Mouse (Mus musculus): Measurements from ENCODE around the gene Evi5. TPM values are rescaled to one million over a fixed set of nuclear protein-coding genes. Genes with fewer than 3 reads are reported as not detected.

Gene Evi5
- polyA plus RNA-seq, 1 experiment from 2014 or later, result 57.5 TPM

DNA sequence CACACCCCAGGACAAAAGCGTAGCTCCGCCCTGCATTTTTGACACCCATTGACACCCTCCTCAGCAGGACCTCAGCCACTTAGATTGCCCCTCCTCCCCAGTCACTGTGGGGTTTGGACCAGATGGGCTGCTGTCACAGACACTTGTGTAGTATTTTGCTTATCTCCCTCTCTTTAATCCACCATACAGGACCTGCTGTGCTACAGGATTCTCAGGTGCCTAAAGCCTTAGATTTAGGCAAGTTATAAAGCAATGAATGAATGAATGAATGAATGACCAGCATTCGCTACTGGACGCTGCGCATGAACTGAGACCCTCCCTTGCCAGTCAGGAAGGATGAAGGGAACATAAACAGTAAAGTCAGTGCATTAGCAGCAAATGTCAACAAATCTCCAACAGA is 154.4 kb downstream of the Evi5 start:
- 2% methylated on average over 5 of the region's 5 CpGs for WGBS
- Histone ChIP-seq H3K4me1 (replicated peaks; ENCODE audit: control insufficient read depth, insufficient read depth, low read length) (peaks cover 45% of the 10 kb centered on the region), H3K27ac (ENCODE audit: low read length) (no peak overlapping the region), H3K4me3 (ENCODE audit: low read length) (no peak overlapping the region), H3K9me3 (ENCODE audit: control insufficient read depth, low read length) (no peaks in the 10 kb centered on the region), H3K4me2 (ENCODE audit: low read depth, low read length) (peak overlapping the region; percentile 56), H3K36me3 (ENCODE audit: control insufficient read depth, insufficient read depth, low read length) (no peaks in the 10 kb centered on the region), H3K9ac (ENCODE audit: low read length) (no peak overlapping the region), H3K27me3 (ENCODE audit: control insufficient read depth, insufficient read depth, low read depth, low read length) (peaks cover 66% of the 10 kb centered on the region)
- peak; percentile 26; the same call in 1 of the 2 replicates for ATAC-seq (ENCODE audit: low read depth)

DNA sequence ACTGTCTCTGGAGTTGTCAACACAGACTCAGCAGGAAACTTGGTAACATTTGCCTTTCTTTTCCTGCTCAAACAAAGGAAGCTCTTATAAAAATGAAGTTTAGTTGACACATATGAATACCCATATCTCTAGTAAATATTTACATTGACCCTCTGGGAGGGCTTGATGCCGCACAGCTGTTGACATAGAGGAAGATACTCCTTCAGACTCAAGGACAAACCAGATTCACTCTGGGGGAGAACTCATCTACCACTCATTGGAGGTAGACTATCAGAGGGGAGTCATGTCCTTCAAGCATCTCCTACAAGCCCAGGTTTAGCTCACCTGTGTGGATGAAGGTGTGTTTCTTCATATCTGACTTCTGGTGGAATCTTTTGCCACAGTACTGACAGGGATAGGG is 155.1 kb downstream of the Evi5 start:
- no peak overlapping the region for H3K27ac ChIP-seq (ENCODE audit: low read length)
- no peak overlapping the region for H3K9ac ChIP-seq (ENCODE audit: low read length)
- H3K4me3 ChIP-seq (ENCODE audit: low read length), result no peak overlapping the region
- H3K36me3 ChIP-seq (ENCODE audit: control insufficient read depth, insufficient read depth, low read length), result no peaks in the 10 kb centered on the region
- peaks cover 59% of the 10 kb centered on the region for H3K27me3 ChIP-seq (ENCODE audit: control insufficient read depth, insufficient read depth, low read depth, low read length)
- peak; percentile 53; the same call in 1 of the 2 replicates for ATAC-seq (ENCODE audit: low read depth)
- WGBS, result 10% methylated on average over 1 of the region's 1 CpGs
- H3K9me3 ChIP-seq (ENCODE audit: control insufficient read depth, low read length), result no peaks in the 10 kb centered on the region
- H3K4me2 ChIP-seq (ENCODE audit: low read depth, low read length), result no peak overlapping the region
- peaks cover 38% of the 10 kb centered on the region for H3K4me1 ChIP-seq (replicated peaks; ENCODE audit: control insufficient read depth, insufficient read depth, low read length)

DNA sequence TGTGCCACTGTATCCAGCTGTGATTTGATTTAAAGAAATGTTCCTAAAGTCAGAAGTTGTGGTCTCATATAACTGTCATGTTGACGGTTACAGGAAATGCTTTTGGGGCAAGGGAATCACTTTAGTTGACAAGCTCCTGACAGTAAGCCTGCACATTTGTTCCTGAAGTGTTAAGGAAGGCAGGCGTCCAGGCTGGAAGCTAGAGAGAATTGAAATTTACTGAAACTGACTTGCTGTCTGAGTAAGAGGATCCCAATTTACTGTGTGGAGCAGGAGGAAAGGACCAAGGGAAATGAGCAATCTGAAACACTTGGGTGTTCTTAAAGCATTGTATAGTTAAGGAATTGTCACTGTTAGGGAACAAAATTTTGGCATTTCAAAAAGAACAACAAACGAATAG is 155.7 kb downstream of the Evi5 start:
- Histone ChIP-seq H3K27me3 (ENCODE audit: control insufficient read depth, insufficient read depth, low read depth, low read length) (peaks cover 55% of the 10 kb centered on the region), H3K9ac (ENCODE audit: low read length) (no peak overlapping the region), H3K4me1 (replicated peaks; ENCODE audit: control insufficient read depth, insufficient read depth, low read length) (peaks cover 34% of the 10 kb centered on the region), H3K4me3 (ENCODE audit: low read length) (no peak overlapping the region), H3K36me3 (ENCODE audit: control insufficient read depth, insufficient read depth, low read length) (no peaks in the 10 kb centered on the region), H3K4me2 (ENCODE audit: low read depth, low read length) (no peak overlapping the region), H3K27ac (ENCODE audit: low read length) (no peak overlapping the region), H3K9me3 (ENCODE audit: control insufficient read depth, low read length) (no peaks in the 10 kb centered on the region)
- no peak for ATAC-seq (ENCODE audit: low read depth)
- 16% methylated on average over 3 of the region's 3 CpGs for WGBS

DNA sequence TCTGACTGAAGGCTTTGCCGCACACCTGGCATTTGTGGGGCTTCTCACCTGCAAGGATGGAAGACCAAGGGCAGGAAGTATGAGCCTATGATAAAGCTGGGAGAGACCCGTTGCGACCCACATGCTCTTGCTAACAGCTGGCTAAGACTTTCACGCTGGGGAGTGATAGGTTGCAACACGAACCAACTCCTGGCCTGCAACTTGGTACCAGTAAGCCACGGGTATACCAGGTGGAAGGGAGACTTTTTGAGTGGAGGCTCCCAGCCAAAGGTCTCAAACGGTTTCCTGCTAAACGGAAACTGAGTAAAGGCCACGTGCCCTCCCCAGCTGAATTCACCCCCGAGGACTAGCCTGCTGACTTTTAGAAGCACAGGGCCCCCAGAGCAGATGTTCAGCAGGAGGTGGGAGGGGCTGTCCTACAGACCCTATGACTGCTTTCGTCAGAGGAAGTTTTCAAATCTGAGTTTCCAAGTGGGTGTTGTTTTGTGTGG is 157.0 kb downstream of the Evi5 start:
- H3K4me2 ChIP-seq (ENCODE audit: low read depth, low read length), result no peak overlapping the region
- WGBS, result 23% methylated on average over 11 of the region's 11 CpGs
- no peak overlapping the region for H3K4me3 ChIP-seq (ENCODE audit: low read length)
- H3K27ac ChIP-seq (ENCODE audit: low read length), result no peak overlapping the region
- H3K9ac ChIP-seq (ENCODE audit: low read length), result no peak overlapping the region
- ATAC-seq (ENCODE audit: low read depth), result no peak
- H3K4me1 ChIP-seq (replicated peaks; ENCODE audit: control insufficient read depth, insufficient read depth, low read length), result peaks cover 22% of the 10 kb centered on the region
- H3K9me3 ChIP-seq (ENCODE audit: control insufficient read depth, low read length), result no peaks in the 10 kb centered on the region
- H3K36me3 ChIP-seq (ENCODE audit: control insufficient read depth, insufficient read depth, low read length), result no peaks in the 10 kb centered on the region
- H3K27me3 ChIP-seq (ENCODE audit: control insufficient read depth, insufficient read depth, low read depth, low read length), result peaks cover 44% of the 10 kb centered on the region

DNA sequence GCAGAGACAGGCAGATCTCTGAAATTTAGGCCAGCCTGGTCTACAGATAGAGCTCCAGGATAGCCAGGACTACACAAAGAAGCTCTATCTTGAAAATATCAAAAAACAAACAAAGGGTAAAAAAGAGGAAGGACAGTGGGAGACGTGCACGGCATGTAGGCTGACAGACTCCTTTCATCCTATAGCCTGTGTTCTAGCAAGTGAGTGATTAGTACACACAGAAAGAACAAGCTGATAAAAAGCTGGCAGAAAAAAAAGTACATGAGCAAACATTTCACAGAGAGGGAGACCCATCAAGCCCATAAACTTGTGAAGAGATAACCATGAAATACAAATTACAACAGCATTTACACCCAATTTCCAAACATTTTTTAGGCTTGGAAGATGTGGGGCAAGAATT is 163.2 kb downstream of the Evi5 start:
- ATAC-seq (ENCODE audit: low read depth), result no peak
- H3K27me3 ChIP-seq (ENCODE audit: control insufficient read depth, insufficient read depth, low read depth, low read length), result no peaks in the 10 kb centered on the region; the same call in none of the 2 replicates
- H3K4me3 ChIP-seq (ENCODE audit: low read length), result no peak overlapping the region
- H3K9ac ChIP-seq (ENCODE audit: low read length), result no peak overlapping the region
- no peaks in the 10 kb centered on the region for H3K4me1 ChIP-seq (replicated peaks; ENCODE audit: control insufficient read depth, insufficient read depth, low read length)
- H3K36me3 ChIP-seq (ENCODE audit: control insufficient read depth, insufficient read depth, low read length), result no peaks in the 10 kb centered on the region
- no peak overlapping the region for H3K4me2 ChIP-seq (ENCODE audit: low read depth, low read length)
- H3K27ac ChIP-seq (ENCODE audit: low read length), result no peak overlapping the region
- WGBS, result 12% methylated on average over 2 of the region's 2 CpGs
- H3K9me3 ChIP-seq (ENCODE audit: control insufficient read depth, low read length), result no peaks in the 10 kb centered on the region

DNA sequence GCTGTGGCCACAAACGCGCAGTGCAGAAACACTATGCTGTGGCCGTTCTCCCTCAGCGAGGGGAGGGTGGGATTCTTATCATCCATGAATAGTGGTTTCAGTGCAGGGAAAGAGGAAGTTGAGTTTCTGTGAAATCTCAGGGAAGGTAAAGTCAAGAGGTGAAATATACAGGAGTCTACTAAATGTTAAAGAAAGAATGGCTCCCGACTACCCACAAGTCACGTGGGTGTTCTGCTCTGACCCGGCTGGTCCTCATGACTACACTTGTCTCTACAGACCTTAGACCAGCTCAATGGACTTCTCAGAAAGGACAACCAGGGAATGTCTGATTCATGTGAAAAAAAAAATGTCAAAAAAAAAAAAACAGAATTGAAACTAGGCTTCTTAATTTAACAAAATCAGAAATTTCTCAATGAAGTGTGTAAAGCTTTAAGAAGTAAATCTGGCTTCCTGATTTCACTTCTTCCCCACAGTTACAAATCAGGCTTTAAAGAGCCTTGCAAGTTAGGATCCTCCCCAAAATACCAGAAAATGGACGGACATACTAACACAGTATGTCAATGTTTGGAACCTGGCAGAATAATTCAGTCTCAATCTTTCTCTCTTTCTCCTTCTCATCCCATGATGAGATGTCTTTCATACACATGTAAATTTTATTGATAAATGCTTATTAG is 166.6 kb downstream of the Evi5 start:
- no peaks in the 10 kb centered on the region for H3K27me3 ChIP-seq (ENCODE audit: control insufficient read depth, insufficient read depth, low read depth, low read length)
- no peaks in the 10 kb centered on the region for H3K36me3 ChIP-seq (ENCODE audit: control insufficient read depth, insufficient read depth, low read length)
- 0 out of 2 replicates have a peak, but pooled peaks cover 2% of the 10 kb centered on the region for H3K4me1 ChIP-seq (replicated peaks; ENCODE audit: control insufficient read depth, insufficient read depth, low read length)
- H3K9ac ChIP-seq (ENCODE audit: low read length), result no peak overlapping the region
- no peak for ATAC-seq (ENCODE audit: low read depth)
- no peak overlapping the region for H3K4me3 ChIP-seq (ENCODE audit: low read length)
- no peak overlapping the region for H3K27ac ChIP-seq (ENCODE audit: low read length)
- no peaks in the 10 kb centered on the region for H3K9me3 ChIP-seq (ENCODE audit: control insufficient read depth, low read length)
- 77% methylated on average over 8 of the region's 8 CpGs for WGBS
- no peak overlapping the region for H3K4me2 ChIP-seq (ENCODE audit: low read depth, low read length)

DNA sequence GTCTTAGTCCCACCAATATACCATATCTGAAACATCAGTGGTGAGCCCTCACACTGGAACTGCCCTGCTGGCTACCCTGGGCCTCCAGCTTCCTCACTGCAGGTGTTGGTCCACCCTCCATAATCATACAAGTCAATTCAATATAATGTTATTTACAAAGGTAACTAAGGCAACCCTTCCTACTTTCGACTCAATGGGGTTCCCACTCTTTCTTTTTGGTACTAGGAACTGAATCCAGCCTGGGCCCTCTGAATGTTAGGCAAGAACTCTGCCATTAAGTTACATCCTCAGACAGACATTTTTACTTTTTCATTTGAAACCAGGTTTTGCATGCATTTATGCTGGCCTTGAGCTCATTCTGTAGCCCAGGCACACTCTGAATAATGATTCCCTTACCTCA is 168.6 kb downstream of the Evi5 start:
- Histone ChIP-seq H3K4me3 (ENCODE audit: low read length) (no peak overlapping the region), H3K27ac (ENCODE audit: low read length) (no peak overlapping the region), H3K9me3 (ENCODE audit: control insufficient read depth, low read length) (no peaks in the 10 kb centered on the region), H3K4me1 (replicated peaks; ENCODE audit: control insufficient read depth, insufficient read depth, low read length) (0 out of 2 replicates have a peak, but pooled peaks cover 2% of the 10 kb centered on the region), H3K4me2 (ENCODE audit: low read depth, low read length) (no peak overlapping the region), H3K9ac (ENCODE audit: low read length) (no peak overlapping the region), H3K36me3 (ENCODE audit: control insufficient read depth, insufficient read depth, low read length) (no peaks in the 10 kb centered on the region), H3K27me3 (ENCODE audit: control insufficient read depth, insufficient read depth, low read depth, low read length) (no peaks in the 10 kb centered on the region)
- 0 out of 2 replicates have a peak, but pooled peaks have one; percentile 26 for ATAC-seq (ENCODE audit: low read depth)
- WGBS, result 61% methylated on average over 1 of the region's 1 CpGs

DNA sequence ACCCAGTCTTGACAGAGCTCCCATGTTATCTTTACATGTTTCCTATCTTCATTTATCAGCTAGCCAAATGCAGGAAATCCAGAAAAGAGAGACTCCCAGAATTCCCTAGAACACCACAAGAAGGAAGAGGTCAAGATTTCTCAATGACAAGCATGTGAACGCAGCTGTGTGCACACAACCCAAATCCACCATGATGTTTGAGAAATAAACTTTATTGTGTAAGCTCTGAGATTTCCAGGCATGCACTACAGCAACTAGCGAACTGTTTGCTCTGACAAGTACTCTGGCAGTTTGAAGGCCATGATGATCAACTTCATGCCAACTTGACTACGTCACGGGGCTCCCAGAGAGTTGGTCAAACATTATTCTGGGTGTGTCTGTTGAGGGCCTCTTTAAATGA is 169.2 kb downstream of the Evi5 start:
- H3K27me3 ChIP-seq (ENCODE audit: control insufficient read depth, insufficient read depth, low read depth, low read length), result no peaks in the 10 kb centered on the region
- peak; percentile 62; the same call in 1 of the 2 replicates for ATAC-seq (ENCODE audit: low read depth)
- 0 out of 2 replicates have a peak, but pooled peaks cover 2% of the 10 kb centered on the region for H3K4me1 ChIP-seq (replicated peaks; ENCODE audit: control insufficient read depth, insufficient read depth, low read length)
- no peak overlapping the region for H3K27ac ChIP-seq (ENCODE audit: low read length)
- no peak overlapping the region for H3K4me3 ChIP-seq (ENCODE audit: low read length)
- H3K9me3 ChIP-seq (ENCODE audit: control insufficient read depth, low read length), result no peaks in the 10 kb centered on the region
- 51% methylated on average over 4 of the region's 4 CpGs for WGBS
- H3K36me3 ChIP-seq (ENCODE audit: control insufficient read depth, insufficient read depth, low read length), result no peaks in the 10 kb centered on the region
- no peak overlapping the region for H3K4me2 ChIP-seq (ENCODE audit: low read depth, low read length)
- H3K9ac ChIP-seq (ENCODE audit: low read length), result no peak overlapping the region

DNA sequence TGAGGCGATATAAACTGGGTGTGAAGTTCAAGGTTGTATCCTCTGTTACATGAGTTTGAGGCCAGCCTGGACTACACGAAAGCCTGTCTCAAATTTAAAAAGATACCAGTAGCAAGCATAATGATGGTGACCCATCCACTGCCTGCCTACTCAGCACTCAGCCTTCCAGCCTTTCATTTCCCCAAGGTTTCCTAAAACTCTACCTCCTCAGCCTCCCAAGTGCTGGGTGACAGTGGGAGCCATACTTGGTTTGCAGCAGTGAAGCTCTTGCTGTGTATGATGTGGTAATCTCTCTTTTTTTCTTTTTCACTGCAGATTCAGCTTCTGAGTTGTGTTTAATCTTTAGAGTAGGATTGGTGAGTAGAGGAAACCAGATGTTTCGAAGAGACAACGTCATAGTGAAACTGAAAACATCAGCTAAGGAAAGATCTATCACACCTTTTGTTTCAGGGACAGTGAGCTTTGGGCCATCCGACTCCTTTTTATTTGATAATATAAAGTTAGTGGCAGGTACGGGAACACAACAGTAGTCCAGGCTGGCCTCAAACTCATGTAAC is 171.6 kb downstream of the Evi5 start:
- H3K9me3 ChIP-seq (ENCODE audit: control insufficient read depth, low read length), result no peaks in the 10 kb centered on the region
- H3K9ac ChIP-seq (ENCODE audit: low read length), result no peak overlapping the region
- ATAC-seq (ENCODE audit: low read depth), result no peak
- no peak overlapping the region for H3K4me3 ChIP-seq (ENCODE audit: low read length)
- no peak overlapping the region for H3K4me2 ChIP-seq (ENCODE audit: low read depth, low read length)
- H3K27ac ChIP-seq (ENCODE audit: low read length), result no peak overlapping the region
- no peaks in the 10 kb centered on the region for H3K36me3 ChIP-seq (ENCODE audit: control insufficient read depth, insufficient read depth, low read length)
- H3K27me3 ChIP-seq (ENCODE audit: control insufficient read depth, insufficient read depth, low read depth, low read length), result no peaks in the 10 kb centered on the region
- WGBS, result 77% methylated on average over 6 of the region's 6 CpGs
- H3K4me1 ChIP-seq (replicated peaks; ENCODE audit: control insufficient read depth, insufficient read depth, low read length), result 0 out of 2 replicates have a peak, but pooled peaks cover 2% of the 10 kb centered on the region

Data from lung, embryonic 16.5 days (tissue).